Mouse (Mus musculus) kidney, postnatal 36 days (tissue): ENCODE measurements around the gene Nol4l.

Experiments
- DNase-seq, 2 experiments: peaks; one replicate each; pipeline ENCODE4 v3.0.0; 2021 to 2022; ENCODE audit warnings: mixed read lengths in 2 of 2

Nol4l gene

DNA sequence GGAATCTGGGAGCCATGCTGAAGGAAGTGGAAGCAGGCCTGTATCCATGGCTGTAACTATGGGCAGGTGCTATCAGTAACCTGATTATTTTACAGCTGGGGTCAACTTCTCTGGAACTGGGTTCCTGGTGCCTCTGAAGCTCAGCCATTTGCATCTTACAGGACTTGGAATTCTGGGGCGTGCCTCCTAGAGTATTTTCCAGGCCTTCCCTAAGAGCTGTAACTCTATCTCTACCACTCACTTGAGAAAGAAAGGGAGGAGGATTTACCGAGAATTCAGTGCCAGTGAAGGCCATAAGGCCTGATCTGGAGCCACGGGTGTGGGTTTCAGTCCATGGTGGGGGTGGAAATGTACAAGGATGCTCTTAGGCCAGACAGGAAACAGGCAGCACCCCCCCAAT is 88.5 kb downstream of the Nol4l start:
- DNase-seq = no peak

GRCm38 (mm10) chr2:153440755-153441154 is 89.0 kb downstream of the Nol4l start:
- DNase-seq = peak; percentile 54 to 67

- peak; percentile 59 to 76 for DNase-seq
These were observed 92.5 kb downstream of the Nol4l start for GRCm38 (mm10) chr2:153437306-153437659.

DNA sequence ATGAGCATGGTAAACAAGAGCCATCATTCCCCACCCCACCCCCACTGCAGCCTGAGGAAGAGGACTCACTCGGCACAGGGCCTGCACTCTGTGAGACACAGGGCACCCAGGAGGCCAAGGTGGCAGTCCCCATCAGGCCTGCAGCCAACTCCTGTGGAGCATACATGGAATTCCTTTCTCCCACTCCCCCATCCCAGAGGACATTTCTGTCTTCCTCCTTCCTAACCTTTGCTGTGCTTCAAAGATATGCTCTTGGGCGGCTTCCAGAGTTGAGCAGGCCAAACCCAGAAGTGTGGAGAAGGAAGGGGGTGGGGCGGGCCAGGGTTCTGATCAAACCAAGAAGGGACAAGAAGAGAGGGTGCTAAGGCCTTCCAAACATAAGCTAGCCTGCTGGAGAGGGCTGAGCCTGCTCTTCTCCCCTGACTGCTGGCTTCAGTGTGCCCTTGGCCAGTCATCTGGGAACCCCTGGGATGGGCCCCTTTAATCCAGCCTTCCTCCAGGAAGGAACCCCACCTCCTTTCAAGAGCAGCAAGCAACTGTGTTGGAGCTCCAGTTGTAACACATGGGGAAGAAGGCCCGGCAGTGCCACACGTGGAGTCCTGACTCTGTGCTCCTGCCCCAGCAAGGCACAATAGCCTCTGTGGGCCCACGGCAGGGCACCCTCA is 93.0 kb downstream of the Nol4l start:
- DNase-seq = peak; percentile 90 to 91

GRCm38 (mm10) chr2:153434880-153435831 is 94.6 kb downstream of the Nol4l start:
- peak; percentile 84 to 88 for DNase-seq

GRCm38 (mm10) chr2:153433859-153434258 is 95.9 kb downstream of the Nol4l start:
- DNase-seq = no peak

DNA sequence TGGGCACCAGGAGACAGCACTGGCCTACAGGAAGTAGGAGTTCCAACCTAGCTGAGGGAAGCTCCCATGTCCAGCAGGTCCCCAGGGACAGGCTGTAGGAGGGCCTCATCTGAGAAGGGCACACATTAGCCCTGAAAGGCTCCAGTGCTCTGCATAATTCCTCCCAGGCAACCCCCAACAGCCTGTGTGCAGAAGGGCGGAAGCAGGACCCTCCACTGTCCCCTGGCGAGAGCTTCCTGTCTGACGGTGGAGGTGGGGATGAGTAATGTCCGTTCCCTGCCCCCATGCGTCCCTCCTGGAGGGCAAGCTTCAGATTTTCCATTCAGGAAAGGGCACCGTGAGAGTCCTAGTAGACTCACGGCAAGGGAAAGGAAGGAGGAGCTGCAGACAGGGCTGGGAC is 97.3 kb downstream of the Nol4l start:
- DNase-seq = peak; percentile 50 to 59

- no peak for DNase-seq
These were observed 99.2 kb downstream of the Nol4l start for GRCm38 (mm10) chr2:153430571-153430970.

DNA sequence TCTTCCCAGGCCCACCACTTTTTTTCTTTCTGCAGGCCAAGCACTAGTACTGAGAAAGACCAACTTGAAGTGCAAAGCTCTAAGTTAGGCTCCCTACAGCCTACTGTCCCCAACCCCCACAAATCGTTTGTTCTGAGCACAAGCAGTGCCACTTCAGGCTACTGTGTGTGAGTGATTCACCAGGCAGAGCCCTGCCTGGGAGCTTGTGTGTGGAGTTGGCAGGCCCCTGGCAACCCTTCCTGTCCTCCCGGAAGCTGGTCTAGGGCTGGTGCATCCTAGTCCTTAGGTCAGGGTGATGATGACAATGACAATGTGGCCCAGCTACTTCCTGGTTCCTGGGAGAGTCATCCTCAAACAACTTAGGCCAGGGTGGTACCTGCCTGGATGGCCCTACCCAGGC is 101.3 kb downstream of the Nol4l start:
- DNase-seq = peak in 1 of 2 experiments; percentile 19

GRCm38 (mm10) chr2:153426931-153427330 is 102.8 kb downstream of the Nol4l start:
- no peak for DNase-seq

GRCm38 (mm10) chr2:153425998-153426670 is 103.6 kb downstream of the Nol4l start:
- no peak for DNase-seq

DNA sequence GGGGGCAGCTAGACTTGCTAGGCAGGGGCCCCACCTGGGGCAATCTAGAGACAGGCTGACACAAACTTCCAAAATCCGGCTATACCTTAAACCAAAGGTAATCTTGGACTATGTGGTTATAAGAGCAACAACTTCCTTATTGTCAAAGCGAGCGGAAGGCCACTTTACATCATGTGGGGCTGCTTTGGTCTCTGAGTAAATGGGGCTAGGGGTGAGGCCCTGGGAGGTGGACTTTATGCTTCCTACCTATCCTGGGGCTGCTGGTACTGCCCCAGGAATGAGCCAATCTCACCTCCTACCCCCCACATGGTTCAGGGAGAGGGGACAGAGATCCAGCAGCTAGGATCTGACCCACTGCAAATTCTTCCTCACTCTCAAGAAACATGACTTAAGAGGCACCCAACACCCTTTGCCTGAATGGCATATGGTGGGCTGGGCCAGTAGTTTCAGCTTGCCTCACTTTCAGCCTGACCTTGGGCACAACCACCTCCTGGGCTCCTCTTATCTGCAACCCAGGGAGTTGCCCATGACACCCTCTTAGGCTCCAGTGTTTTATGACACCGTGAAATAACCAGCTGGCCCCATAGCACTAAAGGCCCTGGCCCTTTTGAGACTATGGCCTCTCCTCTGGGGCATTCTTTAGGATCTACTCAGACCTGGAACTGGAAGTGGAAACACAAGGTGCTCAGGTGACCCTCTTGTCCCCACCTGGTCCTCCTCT is 104.5 kb downstream of the Nol4l start:
- DNase-seq = no peak

DNA sequence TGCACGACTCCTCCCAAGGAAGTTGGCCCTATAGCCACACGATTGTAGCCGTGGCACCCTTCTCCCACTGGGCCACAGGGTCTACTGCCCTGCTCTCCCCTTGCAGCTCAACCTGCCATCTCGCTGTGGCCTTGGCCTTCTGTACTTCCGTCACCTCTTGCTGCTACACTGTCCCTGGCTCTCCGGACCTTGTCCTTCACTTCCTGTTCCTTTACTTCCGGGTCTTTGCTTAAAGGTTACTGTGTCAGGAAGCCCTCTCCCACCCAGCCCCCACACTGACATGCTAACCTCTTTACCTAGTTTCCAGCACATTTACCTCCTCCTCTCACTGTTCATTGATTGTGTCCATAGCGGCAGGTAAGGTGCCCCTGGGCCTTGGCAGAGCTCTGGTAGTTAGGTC is 105.2 kb downstream of the Nol4l start:
- peak in 1 of 2 experiments; percentile 22 for DNase-seq

DNA sequence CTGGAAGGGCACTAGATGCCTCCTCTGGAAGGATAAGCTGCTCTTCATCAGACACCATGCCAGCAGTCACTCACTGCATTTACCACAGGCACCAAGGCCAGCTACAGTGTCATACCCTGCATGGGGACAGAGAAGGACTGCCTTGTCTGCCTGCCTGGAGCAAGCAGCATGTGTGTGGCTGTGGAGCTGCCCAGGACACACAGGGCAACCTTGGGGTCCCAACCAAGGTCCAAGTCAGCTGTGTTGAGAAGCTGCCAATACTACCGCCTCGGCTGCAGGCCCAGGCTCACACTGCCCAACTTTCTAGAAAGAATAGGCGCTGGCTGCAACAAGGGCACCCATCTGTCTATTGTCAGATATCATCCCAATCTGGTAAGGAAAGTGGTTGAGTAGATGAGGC is 106.7 kb downstream of the Nol4l start:
- peak in 1 of 2 experiments; percentile 19 for DNase-seq

DNA sequence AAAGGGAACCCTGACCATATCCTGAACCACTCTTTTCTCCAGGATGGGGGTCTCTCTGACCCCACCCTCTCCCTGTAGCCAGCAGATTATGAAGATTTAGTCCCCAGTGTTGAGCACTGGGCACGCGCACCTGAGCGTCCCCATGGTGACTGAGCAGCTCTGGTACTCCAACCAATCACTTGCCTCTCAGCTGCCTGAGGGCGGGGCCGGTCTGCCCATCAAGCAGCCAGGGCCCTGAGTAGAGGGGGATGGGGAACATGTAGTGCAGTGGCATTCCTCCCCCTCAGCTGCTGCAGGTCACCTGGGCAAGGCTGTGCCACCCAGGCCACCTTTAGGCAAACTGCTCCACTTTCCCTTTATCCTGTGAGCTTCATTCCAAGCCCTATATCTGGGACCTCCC is 107.7 kb downstream of the Nol4l start:
- DNase-seq = peak; percentile 35 to 56

GRCm38 (mm10) chr2:153421233-153421632 is 108.5 kb downstream of the Nol4l start:
- DNase-seq = no peak

- DNase-seq = no peak
These were observed 111.4 kb downstream of the Nol4l start for GRCm38 (mm10) chr2:153418381-153418780.

DNA sequence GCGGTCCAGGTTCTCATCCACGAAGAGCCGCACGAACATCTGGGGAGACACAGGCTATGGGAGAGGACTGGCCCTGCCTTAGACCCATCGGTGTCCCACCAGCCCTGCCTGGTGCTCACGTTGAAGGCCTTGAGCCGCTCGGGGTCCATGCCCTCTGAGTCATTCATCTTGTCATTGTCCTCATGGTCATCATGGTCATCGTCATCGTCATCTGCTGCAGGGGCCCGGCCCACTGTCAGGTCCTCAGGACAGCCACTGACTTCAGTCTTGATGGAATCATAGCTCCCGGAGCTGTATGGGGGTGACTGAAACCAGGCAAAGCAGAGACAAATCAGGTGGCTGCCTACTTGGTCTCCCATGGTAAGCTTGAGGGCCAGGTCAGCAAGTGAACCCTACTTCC is 111.9 kb downstream of the Nol4l start:
- DNase-seq = no peak

GRCm38 (mm10) chr2:153414607-153415006 is 115.2 kb downstream of the Nol4l start:
- peak; percentile 17 to 54 for DNase-seq

GRCm38 (mm10) chr2:153412563-153412962 is 117.2 kb downstream of the Nol4l start:
- no peak for DNase-seq

DNA sequence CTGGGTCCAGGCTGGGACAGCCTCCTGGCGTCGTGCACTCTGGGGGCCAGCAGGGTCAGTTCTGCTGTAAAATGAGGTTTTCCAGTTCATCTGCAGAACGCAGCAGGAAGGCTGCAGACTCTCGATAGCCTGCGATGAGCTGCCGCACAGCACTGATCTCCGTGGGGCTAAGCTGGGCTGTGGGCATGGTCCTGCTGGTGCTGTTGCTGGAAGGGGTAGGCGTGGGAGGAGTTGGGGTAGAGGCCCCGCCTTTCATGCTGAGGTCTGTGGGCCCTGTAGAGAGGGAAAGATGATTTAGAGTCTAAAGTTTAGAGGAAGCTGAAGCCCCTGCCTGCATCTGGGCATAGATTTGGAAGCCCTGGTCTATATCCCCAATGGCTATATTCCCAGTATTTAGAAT is 118.2 kb downstream of the Nol4l start:
- DNase-seq = peak in 1 of 2 experiments; percentile 34

DNA sequence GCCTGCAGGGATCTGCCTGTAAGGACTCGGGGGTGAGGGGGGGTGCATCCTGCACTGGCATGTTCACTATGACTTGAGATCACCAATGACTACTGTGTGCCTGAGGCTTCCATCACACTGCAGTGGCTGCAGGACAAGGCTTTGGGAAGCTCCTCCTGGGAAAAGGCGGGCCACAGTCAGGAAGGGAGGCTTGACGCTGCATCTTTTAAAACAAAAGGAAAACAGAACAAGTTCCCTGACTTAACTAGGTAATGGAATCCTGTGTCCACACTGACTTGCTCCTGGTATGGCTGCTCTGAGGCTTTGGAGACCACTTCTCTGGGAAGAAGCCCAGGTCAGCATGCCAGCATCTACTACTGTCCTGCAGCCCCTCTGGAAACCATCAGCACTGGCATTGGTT is 120.8 kb downstream of the Nol4l start:
- DNase-seq = peak in 1 of 2 experiments; percentile 22

GRCm38 (mm10) chr2:153406882-153407281 is 122.9 kb downstream of the Nol4l start:
- DNase-seq = no peak
